ENCODE assay signal across 21 mouse cellular contexts in the genomic region with DNA sequence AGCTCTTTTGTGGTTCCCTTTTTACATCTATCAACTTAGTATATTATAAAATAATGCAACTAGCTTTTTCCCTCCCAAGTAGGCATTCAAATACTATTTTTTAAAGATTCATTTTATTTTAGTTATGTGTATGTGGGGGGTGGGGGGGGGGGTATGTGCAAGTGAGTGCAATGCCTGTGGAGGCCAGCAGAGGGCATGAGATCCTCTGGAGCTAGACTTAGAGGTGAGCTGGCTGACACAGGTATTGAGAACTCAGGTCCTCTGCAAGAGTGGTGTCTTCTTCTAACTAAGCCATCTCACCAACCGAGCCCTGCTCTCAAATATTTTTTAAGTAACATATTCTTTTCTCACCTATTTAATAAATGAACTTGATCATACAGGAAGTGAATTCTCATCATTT. TPM values are rescaled to one million over a fixed set of nuclear protein-coding genes. Genes with fewer than 3 reads are reported as not detected.
DNase-seq lines count a peak whose midpoint lies in the region; ATAC-seq and TF ChIP-seq lines count a peak whose summit lies in the region.
"Had no signal": no experiment of that assay in that cellular context is flagged by ENCODE, and none has a peak within 500 bp of the region (broad histone marks: within the 10 kb centered on the region; RNA-seq: fewer than 3 reads in every experiment).

No protein-coding gene starts in this region.

- WGBS in cerebellum, adult 2 months: 97% methylated on average over 1 of the region's 1 CpGs
- WGBS in liver, adult 2 months: 97% methylated on average over 1 of the region's 1 CpGs
- 76% methylated on average over 1 of the region's 1 CpGs for WGBS in bone marrow, adult 2 months

- H3K27me3 ChIP-seq in cerebellum, adult 2 months (ENCODE audit: control insufficient read depth, insufficient read depth, low read length): no peaks in the 10 kb centered on the region
- no peaks in the 10 kb centered on the region for H3K27me3 ChIP-seq in liver, adult 2 months (ENCODE audit: control insufficient read depth, insufficient read depth, low read length)
- H3K27me3 ChIP-seq: neural tube, embryonic 15.5 days had no signal

- H3K4me3 ChIP-seq in cerebellum, adult 2 months (replicated peaks; ENCODE audit: insufficient read depth, low read depth, low read length): no peak overlapping the region
- no peak overlapping the region for H3K4me3 ChIP-seq in liver, adult 2 months (ENCODE audit: insufficient read depth, low read depth, low read length)
- no peak overlapping the region for H3K4me3 ChIP-seq in bone marrow, adult 2 months (replicated peaks; ENCODE audit: control insufficient read depth, low read depth, low read length)
- H3K4me3 ChIP-seq: megakaryocyte, embryonic 14.5 days; neural tube, embryonic 15.5 days had no signal

- TF ChIP-seq POLR2A in cerebellum, adult 2 months (IDR thresholded peaks at IDR 0.05; ENCODE audit: borderline replicate concordance, insufficient read depth, low read length): no peak
- no peak for TF ChIP-seq POLR2A in liver, adult 2 months (IDR thresholded peaks at IDR 0.05; ENCODE audit: extremely low read depth, insufficient read depth, low read length)
- TF ChIP-seq POLR2A in bone marrow, adult 2 months (IDR thresholded peaks at IDR 0.05; ENCODE audit: borderline replicate concordance, control insufficient read depth, low read depth, low read length): no peak

- ATAC-seq in cerebellum, adult (ENCODE audit: insufficient number of reproducible peaks, low FRiP score, low TSS enrichment): no peak
- no peak for ATAC-seq in megakaryocyte-erythroid progenitor cell, adult 5-6 weeks (replicated peaks; ENCODE audit: low FRiP score, low TSS enrichment, poor library complexity, severe bottlenecking)

- no peak overlapping the region for H3K9ac ChIP-seq in liver, adult 2 months (ENCODE audit: low read depth, low read length)
- H3K9ac ChIP-seq: forebrain, postnatal 0 days; neural tube, embryonic 15.5 days had no signal

- no peaks in the 10 kb centered on the region for H3K79me2 ChIP-seq in liver, adult 2 months (ENCODE audit: control insufficient read depth, insufficient read depth, low read length)

- H3K4me1 ChIP-seq in cerebellum, adult 2 months (ENCODE audit: control insufficient read depth, insufficient read depth, low read length): no peaks in the 10 kb centered on the region
- H3K4me1 ChIP-seq in liver, adult 2 months (ENCODE audit: control insufficient read depth, insufficient read depth, low read length): no peaks in the 10 kb centered on the region
- no peaks in the 10 kb centered on the region; the same call in 1 of the 2 replicates for H3K4me1 ChIP-seq in bone marrow, adult 2 months (ENCODE audit: control insufficient read depth, insufficient read depth, low read length)
- H3K4me1 ChIP-seq: megakaryocyte, embryonic 14.5 days; neural tube, embryonic 15.5 days had no signal

- 0 out of 2 replicates have a peak, but pooled peaks have one; percentile 8 for TF ChIP-seq CTCF in cerebellum, adult 2 months (IDR thresholded peaks at IDR 0.05; ENCODE audit: borderline replicate concordance, insufficient read depth, low read depth, low read length)
- TF ChIP-seq CTCF in liver, adult 2 months (IDR thresholded peaks at IDR 0.05; ENCODE audit: low read depth, low read length): peak; percentile 33; the same call in 1 of the 2 replicates
- TF ChIP-seq CTCF in bone marrow, adult 2 months (IDR thresholded peaks at IDR 0.05; ENCODE audit: control insufficient read depth, insufficient read depth, low read length): peak; percentile 19; the same call in 1 of the 2 replicates

- H3K36me3 ChIP-seq in liver, adult 2 months (ENCODE audit: control insufficient read depth, insufficient read depth, low read length): no peaks in the 10 kb centered on the region
- H3K36me3 ChIP-seq: neural tube, embryonic 15.5 days had no signal

- no peak for DNase-seq in cerebellum, adult 2 months
- no peak for DNase-seq in liver, adult 2 months (ENCODE audit: extremely low read depth, low read depth, low spot score)
- DNase-seq in liver (no peak), 416B (ENCODE audit: low read depth) (peak; percentile 1)
- DNase-seq in urinary bladder, postnatal 36 days (ENCODE audit: low spot score in 2 of 2): no peak
- DNase-seq: cerebellum, adult 9-11 months; embryo, embryonic 11 days; forebrain, postnatal 0 days; gastrocnemius, postnatal 25 days; kidney, adult 18-20 months; retina, postnatal 1 day; thymus, adult 18-20 months had no signal

- H3K27ac ChIP-seq in cerebellum, adult 2 months (ENCODE audit: insufficient read depth, low read length): no peak overlapping the region
- no peak overlapping the region for H3K27ac ChIP-seq in liver, adult 2 months (replicated peaks; ENCODE audit: insufficient read depth, low read depth, low read length)
- no peak overlapping the region for H3K27ac ChIP-seq in bone marrow, adult 2 months (ENCODE audit: control insufficient read depth, insufficient read depth, low read depth, low read length, poor library complexity)
- H3K27ac ChIP-seq: neural tube, embryonic 15.5 days had no signal

RNA-seq across cellular contexts. Expression of a gene that starts 7.6 kb away (rescaled TPM):
- polyA plus RNA-seq in cerebellum, adult 2 months (2012; rRNA removed): 0.10 TPM in 1 of 2 replicates, not detected in the other
- total RNA-seq in liver, adult 2 months (2014; rRNA removed): not detected in 2 replicates
- polyA plus RNA-seq in liver, adult 2 months (2012; rRNA removed): not detected in 2 replicates
- not detected in 2 replicates for polyA plus RNA-seq in bone marrow, adult 2 months (2011; ENCODE audit: insufficient read depth, insufficient read length, low replicate concordance, missing spikeins)
- total RNA-seq in megakaryocyte-erythroid progenitor cell, adult 5-6 weeks (2014; fragmentation: Nextera tagmentation): not detected in 2 replicates
- not detected in 2 replicates for total RNA-seq in megakaryocyte-erythroid progenitor cell, adult 5-6 weeks (2017)
- polyA plus RNA-seq: hindbrain, embryonic 11.5 days had no signal

RNA-seq across cellular contexts. Expression of a gene that starts 31.1 kb away (rescaled TPM):
- not detected in 2 replicates for polyA plus RNA-seq in cerebellum, adult 2 months (2012; rRNA removed)
- not detected in 2 replicates for total RNA-seq in liver, adult 2 months (2014; rRNA removed)
- polyA plus RNA-seq in liver, adult 2 months (2012; rRNA removed): not detected in 2 replicates
- polyA plus RNA-seq in bone marrow, adult 2 months (2011; ENCODE audit: insufficient read depth, insufficient read length, low replicate concordance, missing spikeins): not detected in 2 replicates
- total RNA-seq in megakaryocyte-erythroid progenitor cell, adult 5-6 weeks (2014; fragmentation: Nextera tagmentation): not detected in 2 replicates
- not detected in 2 replicates for total RNA-seq in megakaryocyte-erythroid progenitor cell, adult 5-6 weeks (2017)
- total RNA-seq: forebrain, postnatal 0 days; gastrocnemius, postnatal 25 days; left cerebral cortex, postnatal 14 days had no signal
- polyA plus RNA-seq: forebrain, postnatal 0 days; heart, embryonic 14.5 days; hindbrain, embryonic 11.5 days; liver, embryonic 16.5 days; neural tube, embryonic 15.5 days had no signal

RNA-seq across cellular contexts. Expression of a gene that starts 34.6 kb away (rescaled TPM):
- polyA plus RNA-seq in cerebellum, adult 2 months (2012; rRNA removed): 0.03 TPM in 2 replicates
- under 0.01 TPM in 1 of 2 replicates, not detected in the other for total RNA-seq in liver, adult 2 months (2014; rRNA removed)
- not detected in 2 replicates for polyA plus RNA-seq in liver, adult 2 months (2012; rRNA removed)
- not detected in 2 replicates for polyA plus RNA-seq in bone marrow, adult 2 months (2011; ENCODE audit: insufficient read depth, insufficient read length, low replicate concordance, missing spikeins)
- not detected in 2 replicates for total RNA-seq in megakaryocyte-erythroid progenitor cell, adult 5-6 weeks (2014; fragmentation: Nextera tagmentation)
- not detected in 2 replicates for total RNA-seq in megakaryocyte-erythroid progenitor cell, adult 5-6 weeks (2017)
- polyA plus RNA-seq: heart, embryonic 14.5 days; hindbrain, embryonic 11.5 days; neural tube, embryonic 15.5 days had no signal
